Mouse (Mus musculus) brain, adult 2 months (tissue): ENCODE data around the gene Armh1.
A peak's percentile ranks its signal among the peaks of the same experiment; 100 is the strongest.
"Not testable (repeated sequence)": the region's sequence is repeated elsewhere in the genome, so short reads cannot be mapped to it uniquely, and the experiment has no call there.

Experiments used
- DNase-seq: peaks from one replicate; pipeline ENCODE4 v3.0.0; 2011; ENCODE audit warnings: low read depth, low spot score

The Armh1 gene

DNA sequence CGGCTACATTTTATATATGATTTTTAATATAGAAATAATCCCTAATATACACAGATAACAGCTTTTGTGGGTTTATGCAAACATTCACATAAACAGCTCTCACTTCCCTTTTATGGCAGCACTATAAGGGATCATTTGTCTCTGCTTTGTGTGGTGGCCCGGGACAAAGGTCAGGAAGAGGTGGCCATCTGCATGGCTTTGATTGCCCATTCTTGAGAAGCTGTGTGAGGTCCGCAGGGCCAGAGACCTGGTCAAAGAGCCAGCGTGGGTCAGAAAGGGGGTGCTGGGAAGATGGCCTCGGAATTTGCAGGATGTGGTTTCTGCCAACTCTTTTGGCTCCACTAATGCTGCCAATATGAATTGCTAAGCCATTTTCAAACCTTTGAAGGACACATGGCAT lies 28.9 kb downstream of the Armh1 start:
- DNase-seq = no peak

DNA sequence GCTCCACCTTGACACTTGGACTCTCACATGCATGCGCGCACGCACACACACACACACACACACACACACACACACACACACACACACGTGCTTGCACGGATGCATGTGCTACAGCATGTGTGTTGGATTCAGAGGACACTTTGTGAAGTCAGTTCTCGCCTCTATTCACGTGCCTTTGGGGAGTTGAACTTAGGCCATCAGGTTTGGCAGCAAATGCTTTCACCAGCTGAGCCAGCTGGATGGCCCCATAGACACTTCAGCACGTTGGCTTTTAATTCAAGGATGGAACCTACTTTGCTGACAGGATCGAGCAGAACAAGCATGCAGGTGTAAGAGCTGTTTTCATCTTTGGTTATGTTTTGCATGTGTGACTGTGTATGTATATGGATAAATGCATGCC lies 30.1 kb downstream of the Armh1 start:
- no peak for DNase-seq

DNA sequence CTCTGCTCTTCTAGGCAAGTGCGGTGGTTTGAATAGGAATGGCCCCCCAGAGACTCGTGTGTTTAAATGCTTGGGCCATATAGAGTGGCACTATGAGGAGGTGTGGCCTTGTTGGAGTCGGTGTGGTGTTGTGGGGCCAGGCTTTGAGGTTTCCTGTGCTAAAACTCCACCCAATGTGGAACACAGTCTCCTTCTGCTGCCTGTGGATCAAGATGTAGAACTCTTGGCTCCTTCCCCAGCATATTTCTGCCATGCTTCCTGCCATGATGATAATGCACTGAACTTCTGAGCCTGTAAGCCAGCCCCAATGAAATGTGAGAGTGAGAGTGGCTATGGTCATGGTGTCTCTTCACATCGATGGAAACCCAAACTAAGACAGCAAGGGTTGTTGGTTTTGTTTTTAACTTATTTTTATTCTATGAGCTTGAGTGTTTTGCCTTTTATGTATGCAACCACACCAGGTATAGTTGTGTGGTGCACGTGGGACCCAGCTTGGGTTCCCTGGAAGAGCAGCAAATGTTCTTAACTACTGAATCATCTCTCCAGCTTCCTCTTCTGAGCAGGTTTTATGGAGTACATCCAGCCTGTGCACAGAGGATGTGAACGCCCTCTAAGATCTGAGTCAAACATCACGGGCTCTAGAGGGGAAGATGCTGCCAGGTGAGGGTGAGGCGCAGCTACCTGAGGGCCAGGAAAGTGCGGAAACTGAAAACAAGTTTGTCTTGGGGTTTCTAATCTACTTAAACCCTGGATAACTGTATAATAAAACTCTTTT lies 31.0 kb downstream of the Armh1 start:
- peak; percentile 61 for DNase-seq

DNA sequence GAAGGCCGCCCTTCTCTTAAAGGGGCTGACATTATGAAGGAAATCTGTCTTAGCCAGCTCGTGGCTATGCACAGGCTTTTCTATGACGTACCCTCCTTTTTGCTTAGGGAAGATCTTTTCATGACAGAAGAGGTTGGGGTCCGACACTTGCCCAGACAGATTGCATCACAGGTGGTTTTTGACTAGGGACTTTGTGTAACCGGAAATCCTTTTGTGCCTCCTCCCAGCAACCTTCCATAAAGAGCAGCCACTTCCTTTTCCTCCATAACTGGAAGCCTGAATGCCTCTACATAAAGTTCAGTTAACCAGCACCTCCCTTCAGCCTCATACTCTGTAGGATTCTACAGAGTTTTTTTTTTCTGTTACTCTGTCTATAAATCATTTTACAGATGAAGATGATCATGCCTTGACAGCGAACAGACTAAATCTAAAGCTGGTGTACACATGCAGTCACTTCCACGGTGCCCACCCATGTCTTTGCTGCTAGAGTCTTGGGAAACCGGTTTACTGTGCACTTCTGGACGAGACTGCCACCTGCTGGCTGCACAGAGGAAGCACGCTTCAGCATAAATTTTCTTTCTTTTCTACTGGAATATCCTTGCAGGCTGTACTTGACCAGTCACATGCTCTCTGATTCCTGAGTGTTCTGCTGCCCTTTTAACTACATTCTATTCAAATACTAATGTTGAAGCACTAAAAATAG lies 33.3 kb downstream of the Armh1 start:
- DNase-seq = peak; percentile 80

GRCm38 (mm10) chr4:117217029-117217428 lies 34.9 kb downstream of the Armh1 start:
- peak; percentile 65 for DNase-seq

- no peak for DNase-seq
These were observed 37.7 kb downstream of the Armh1 start for GRCm38 (mm10) chr4:117214250-117214649.

- peak; percentile 77 for DNase-seq
These were observed 41.5 kb downstream of the Armh1 start for GRCm38 (mm10) chr4:117210147-117211074.

- DNase-seq = no peak
These were observed 42.3 kb downstream of the Armh1 start for GRCm38 (mm10) chr4:117209592-117209991.

- no peak for DNase-seq
These were observed 49.0 kb downstream of the Armh1 start for GRCm38 (mm10) chr4:117202992-117203354.

DNA sequence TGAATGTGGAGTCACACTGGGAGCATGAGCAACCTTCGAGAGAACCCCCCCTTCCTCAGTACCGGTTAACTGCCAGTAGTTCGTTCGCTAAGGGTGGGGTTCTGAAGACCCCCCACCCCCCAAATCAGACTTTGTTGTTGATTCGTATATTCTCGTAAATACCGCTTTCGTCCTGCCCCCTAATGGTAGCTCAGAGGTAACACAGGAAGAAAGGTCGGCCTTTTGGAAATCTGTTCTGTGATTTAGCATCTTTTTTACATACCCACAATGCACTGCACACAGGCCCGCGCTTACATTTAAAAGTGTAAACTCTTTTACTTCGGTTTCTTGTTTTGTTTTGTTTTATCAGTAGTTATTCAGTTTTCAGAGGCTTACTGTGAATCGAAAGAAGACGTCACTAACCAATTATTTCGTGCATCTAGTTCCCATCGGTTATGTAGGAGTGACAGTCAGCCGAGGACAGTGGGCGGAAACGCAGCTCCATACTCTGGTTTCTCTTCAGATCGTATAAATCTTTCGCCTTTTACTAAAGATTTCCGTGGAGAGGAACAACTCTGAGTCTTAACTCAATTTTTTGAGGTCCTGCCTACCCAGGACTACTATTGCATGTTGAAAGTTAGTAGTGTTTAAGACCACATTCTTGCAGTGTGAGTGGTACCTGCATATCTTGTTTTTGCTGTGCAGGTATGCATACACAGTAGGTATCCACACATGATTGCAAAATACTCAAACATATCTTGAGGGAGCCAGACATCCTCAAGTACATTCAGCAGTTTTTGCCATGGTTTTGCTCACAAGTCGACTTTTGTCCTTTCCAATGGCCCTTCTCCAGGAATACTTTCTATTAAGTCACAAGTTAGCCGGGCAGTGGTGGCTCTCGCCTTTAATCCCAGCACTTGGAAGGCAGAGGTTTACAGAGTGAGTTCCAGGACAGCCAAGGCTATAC lies 49.6 kb downstream of the Armh1 start:
- DNase-seq = peak; percentile 76

DNA sequence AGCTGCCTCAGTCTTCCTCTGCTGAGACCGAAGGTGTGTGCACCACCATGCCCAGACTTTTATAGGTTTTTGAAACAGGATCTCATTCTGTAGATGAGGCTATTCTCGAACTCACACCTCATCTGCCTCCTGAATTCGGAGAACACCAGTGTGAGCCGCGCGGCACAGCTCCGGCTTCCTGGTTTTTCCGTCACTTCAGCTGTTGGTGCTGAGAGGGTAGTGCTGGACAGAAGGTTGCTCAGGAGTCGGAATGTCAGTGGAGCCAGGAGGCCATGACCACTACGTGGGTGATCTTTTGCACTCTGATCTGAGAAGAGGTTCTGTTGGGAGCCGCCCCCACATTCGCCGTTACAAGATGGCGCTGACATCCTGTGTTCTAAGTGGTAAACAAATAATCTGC lies 60.1 kb downstream of the Armh1 start:
- DNase-seq = no peak

GRCm38 (mm10) chr4:117190660-117191059 lies 61.3 kb downstream of the Armh1 start:
- no peak for DNase-seq

DNA sequence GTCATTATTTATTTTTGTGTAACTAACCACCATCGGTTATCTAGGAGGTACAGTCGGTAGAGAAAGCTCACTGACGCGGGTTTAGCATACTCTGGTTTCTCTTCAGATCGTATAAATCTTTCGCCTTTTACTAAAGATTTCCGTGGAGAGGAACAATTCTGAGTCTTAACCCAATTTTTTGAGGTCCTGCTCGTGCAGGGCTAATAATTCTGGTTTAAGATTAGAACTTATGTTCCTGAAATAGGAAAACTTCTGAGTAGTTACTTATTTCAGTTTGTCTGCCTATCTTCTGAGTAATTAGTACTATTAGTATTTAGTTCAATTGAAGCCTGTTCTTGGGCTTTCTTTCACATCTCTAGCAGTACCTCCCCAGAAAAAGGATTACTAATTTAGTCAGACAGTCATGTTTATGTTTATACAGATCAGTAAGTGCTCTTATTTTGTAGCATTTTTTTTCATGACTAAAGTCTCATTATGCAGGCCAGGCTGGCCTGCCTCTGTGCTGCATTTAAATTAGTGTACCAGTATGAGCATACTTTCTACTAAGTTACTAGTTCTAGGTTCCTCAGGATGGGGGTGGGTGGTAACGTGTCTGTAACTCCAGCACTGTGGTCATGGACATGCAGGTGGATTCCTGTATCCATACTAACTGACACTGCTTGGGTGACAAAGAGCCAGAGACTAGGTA lies 61.9 kb downstream of the Armh1 start:
- DNase-seq = peak; percentile 72

- DNase-seq = peak; percentile 89
These were observed 62.5 kb downstream of the Armh1 start for GRCm38 (mm10) chr4:117189382-117189855.

GRCm38 (mm10) chr4:117188969-117189368 lies 63.0 kb downstream of the Armh1 start:
- DNase-seq = no peak

GRCm38 (mm10) chr4:117182759-117183096 lies 69.2 kb downstream of the Armh1 start:
- not testable (repeated sequence) for DNase-seq

GRCm38 (mm10) chr4:117181863-117182758 lies 69.8 kb downstream of the Armh1 start, which contains the start of gene Kif2c:
Gene Kif2c, minus strand, starts transcription at chr4:117182639.
- DNase-seq = peak; percentile 96

DNA sequence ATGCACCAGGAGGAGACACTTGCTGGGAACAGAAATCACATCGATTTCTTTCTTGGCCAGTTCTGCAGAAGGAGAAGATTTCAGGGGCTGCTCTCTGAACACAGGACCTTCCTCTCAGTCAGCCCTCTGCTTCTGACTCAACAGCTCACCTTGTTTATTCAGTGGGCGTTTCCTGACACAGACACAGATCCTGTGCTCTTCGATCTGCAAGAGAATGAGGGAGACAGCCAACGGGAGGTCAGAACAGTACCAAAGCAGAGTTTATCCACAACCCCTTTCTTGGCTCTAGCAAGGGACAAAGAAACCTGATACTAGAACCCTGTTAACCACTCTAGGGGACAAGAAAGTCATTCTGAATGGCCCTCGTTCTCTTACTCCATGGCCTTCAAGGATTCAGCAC lies 82.0 kb downstream of the Armh1 start:
- DNase-seq = no peak
